Mouse (Mus musculus): ENCODE results near the gene Stxbp6.

Stxbp6 gene

GRCm38 (mm10) chr12:44913854-44914253 is 160.7 kb downstream of the Stxbp6 start:
- DNase-seq (ENCODE audit: low spot score) = no peak

GRCm38 (mm10) chr12:44908028-44908702 is 166.3 kb downstream of the Stxbp6 start:
- no peak for DNase-seq (ENCODE audit: low spot score)

GRCm38 (mm10) chr12:44906001-44906400 is 168.5 kb downstream of the Stxbp6 start:
- no peak for DNase-seq (ENCODE audit: low spot score)

- DNase-seq (ENCODE audit: low spot score) = no peak
These were observed 171.2 kb downstream of the Stxbp6 start for GRCm38 (mm10) chr12:44903205-44903732.

- DNase-seq (ENCODE audit: low spot score) = no peak
These were observed 175.2 kb downstream of the Stxbp6 start for GRCm38 (mm10) chr12:44899173-44899870.

- DNase-seq (ENCODE audit: low spot score) = no peak
These were observed 178.0 kb downstream of the Stxbp6 start for GRCm38 (mm10) chr12:44896460-44896859.

- no peak for DNase-seq (ENCODE audit: low spot score)
These were observed 184.7 kb downstream of the Stxbp6 start for GRCm38 (mm10) chr12:44889677-44890393.

GRCm38 (mm10) chr12:44886826-44887225 is 187.7 kb downstream of the Stxbp6 start:
- no peak for DNase-seq (ENCODE audit: low spot score)

GRCm38 (mm10) chr12:44872697-44873096 is 201.8 kb downstream of the Stxbp6 start:
- no peak for DNase-seq (ENCODE audit: low spot score)

- no peak for DNase-seq (ENCODE audit: low spot score)
These were observed 209.1 kb downstream of the Stxbp6 start for GRCm38 (mm10) chr12:44865442-44865841.

GRCm38 (mm10) chr12:44859454-44859853 is 215.1 kb downstream of the Stxbp6 start:
- no peak for DNase-seq (ENCODE audit: low spot score)

- DNase-seq (ENCODE audit: low spot score) = peak; percentile 69
These were observed 216.2 kb downstream of the Stxbp6 start for GRCm38 (mm10) chr12:44858110-44858885.

GRCm38 (mm10) chr12:44852024-44852423 is 222.5 kb downstream of the Stxbp6 start:
- no peak for DNase-seq (ENCODE audit: low spot score)

GRCm38 (mm10) chr12:44850516-44850915 is 224.0 kb downstream of the Stxbp6 start:
- no peak for DNase-seq (ENCODE audit: low spot score)

GRCm38 (mm10) chr12:44848483-44849221 is 225.9 kb downstream of the Stxbp6 start:
- DNase-seq (ENCODE audit: low spot score) = peak; percentile 40

- DNase-seq (ENCODE audit: low spot score) = no peak
These were observed 233.9 kb downstream of the Stxbp6 start for GRCm38 (mm10) chr12:44840585-44840984.

- DNase-seq (ENCODE audit: low spot score) = peak; percentile 20
These were observed 234.7 kb downstream of the Stxbp6 start for GRCm38 (mm10) chr12:44839594-44840373.

GRCm38 (mm10) chr12:44835879-44836467 is 238.5 kb downstream of the Stxbp6 start:
- no peak for DNase-seq (ENCODE audit: low spot score)

GRCm38 (mm10) chr12:44811895-44812294 is 262.6 kb downstream of the Stxbp6 start:
- DNase-seq (ENCODE audit: low spot score) = no peak

- DNase-seq (ENCODE audit: low spot score) = peak; percentile 12
These were observed 270.3 kb downstream of the Stxbp6 start for GRCm38 (mm10) chr12:44804213-44804612.
